Mouse (Mus musculus): ENCODE measurements at regions not wholly inside any gene's neighbourhood (a gene's known extent, or its start where the extent isn't known, plus 50 kb on each side); places are given as distances from the start of the nearest gene placed in this dataset.

DNA sequence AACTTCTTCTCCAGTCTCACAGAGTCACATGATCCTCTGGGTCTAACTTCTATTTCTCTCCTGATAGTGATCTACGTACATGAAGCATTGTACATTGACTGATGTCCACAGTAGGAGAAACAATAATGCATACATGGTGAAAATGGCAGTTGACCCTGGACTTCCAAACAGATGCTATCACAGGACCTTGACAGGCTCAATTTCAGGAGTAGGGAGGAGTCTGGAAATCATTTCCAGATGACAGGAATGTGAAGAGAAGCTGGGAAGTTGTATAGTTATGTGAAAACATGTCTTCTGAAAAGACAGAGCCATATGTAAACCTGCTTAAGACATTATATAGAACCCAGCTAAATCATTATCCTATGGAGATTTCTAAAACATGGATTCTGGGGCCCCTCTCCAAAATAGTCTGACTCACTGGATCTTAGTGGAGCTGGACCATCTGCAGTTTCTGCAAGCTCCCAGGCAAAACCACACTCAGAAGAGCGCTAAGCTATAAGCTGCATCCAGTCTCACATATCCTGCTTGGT, 322.3 kb upstream of the Ldb2 start:
- no peak for DNase-seq (ENCODE audit: low spot score)

DNA sequence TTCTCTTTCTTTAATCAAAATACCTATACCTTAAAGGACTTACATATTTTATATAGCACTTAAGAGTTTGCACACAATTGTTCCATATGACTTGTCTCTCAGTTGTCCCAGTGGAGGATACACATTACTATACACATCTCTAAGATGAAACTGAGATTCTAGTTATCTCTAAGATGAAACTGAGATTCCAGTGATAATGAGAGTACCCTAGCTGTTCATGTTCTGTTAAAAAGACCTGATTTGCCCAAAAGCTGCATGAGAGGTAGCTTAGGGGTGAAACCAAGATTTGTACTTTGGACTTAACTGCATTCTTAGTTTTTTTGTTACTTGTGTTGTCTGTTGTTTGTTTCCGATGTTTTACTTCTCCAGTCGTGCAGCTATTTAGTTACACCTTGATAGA, 320.3 kb upstream of the Ldb2 start:
- no peak for DNase-seq (ENCODE audit: low spot score)

DNA sequence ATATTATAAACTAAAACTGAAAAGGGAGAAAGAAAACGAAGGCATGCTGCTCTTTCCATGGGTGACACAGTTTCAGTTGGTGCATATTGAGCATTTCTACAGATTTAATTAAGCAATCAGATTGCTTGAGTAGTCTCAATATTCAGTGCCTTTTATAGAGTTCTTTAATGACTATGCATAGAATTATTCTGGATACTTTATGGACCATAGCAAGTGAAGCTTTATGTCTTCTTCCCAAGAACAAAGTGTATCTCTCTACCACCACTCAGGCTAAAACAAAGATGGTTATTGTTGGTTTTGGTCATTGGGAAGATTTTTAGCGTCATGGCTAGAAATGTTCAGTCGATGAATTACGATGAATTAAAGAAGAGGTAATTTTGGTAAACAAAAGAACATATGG, 311.8 kb upstream of the Ldb2 start:
- no peak for DNase-seq (ENCODE audit: low spot score)

DNA sequence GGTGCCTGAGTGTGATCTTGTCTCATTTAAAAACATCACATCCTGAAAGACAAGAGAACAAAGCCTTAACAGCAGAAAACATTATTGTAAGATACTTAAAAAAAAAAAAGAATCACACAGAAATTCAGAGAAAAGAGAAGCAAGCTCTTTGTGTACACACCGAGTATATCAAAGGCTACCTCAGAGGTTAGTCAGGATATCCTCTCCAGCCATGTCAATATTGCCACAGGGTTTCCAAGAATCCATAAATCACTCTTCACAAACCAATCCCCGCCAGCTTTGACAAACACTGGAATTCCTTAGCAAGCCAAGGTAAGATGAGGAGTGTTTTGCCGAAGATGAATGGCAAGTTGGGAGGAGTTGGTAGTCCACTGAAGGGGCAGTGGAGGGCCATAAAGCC, 311.3 kb upstream of the Ldb2 start:
- no peak for DNase-seq (ENCODE audit: low spot score)

DNA sequence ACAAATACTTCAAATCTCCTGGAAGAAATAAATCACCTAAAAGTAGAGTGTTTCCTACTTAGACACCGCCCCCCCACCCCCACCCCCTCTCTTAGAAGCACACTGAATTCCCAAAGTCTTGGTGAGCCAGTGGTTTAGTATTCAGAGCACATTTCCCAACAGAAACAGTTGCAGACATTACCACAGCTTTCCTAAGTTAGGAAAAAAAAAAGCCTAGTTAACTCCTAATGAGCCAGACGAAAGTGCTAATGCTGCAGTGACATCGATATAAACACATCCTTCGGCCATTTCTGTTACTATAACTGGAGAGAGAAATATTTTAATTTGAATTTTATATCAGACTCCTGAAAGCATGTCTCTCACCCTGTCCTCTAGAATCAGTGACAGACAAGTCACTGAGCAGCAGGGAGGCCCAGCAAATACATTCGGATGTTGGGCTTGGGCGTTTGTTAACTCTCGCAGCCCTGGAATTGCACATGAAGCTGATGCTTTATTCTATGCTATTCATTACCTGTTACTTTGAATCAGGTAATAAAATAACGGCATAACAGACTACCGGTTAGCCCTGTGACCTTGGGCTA, 305.8 kb upstream of the Ldb2 start:
- no peak for DNase-seq (ENCODE audit: low spot score)

DNA sequence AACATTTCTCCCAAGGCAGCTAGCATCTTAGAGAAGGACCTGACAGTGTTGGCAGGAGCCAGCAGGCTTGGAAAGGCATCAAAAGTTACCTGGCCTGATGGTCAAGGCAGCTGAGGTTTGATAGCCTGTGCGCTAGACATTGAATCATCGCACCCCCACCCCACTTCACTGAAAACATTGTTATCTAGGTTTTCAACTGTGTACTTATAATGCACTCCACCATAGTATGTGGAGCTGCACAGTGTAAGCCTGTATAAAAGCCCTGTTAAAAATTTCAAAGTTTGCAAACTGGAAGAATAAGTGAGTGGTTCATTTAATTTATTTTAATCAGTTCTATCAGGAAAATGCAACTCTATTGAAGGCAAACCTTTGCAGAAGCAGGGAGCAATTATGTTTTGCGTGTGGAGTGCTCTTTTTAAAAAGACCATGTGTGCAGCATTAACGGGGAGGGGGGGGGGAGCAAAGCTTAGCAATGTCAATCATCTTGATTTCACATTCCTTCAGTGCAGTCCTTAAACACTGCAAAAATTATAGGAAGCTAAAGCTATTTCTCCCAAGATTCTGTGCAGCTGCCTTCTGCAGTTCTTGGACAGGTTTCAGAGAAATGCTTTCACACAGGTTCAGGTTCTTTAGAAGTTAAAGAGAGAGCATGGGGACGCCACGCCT, 304.4 kb upstream of the Ldb2 start:
- no peak for DNase-seq (ENCODE audit: low spot score)

DNA sequence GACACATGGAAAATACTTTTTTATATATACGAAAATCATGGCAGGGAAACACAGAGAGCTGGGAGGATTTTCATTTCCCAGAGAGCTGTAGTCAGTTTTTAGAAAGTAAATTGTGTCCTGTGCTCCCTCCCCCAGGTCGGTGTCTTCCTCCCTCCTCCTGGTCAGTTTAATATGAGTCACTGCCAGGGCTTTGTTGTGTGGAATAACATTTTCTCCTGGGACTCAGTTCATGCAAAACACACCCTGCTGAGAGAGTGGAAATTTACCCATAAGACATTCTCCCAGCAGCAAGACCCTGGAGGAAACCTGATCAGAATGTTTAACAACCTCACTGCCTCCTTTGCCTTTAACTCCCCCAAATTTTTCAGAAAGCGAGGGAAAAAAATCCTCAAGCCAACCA, 303.2 kb upstream of the Ldb2 start:
- no peak for DNase-seq (ENCODE audit: low spot score)

DNA sequence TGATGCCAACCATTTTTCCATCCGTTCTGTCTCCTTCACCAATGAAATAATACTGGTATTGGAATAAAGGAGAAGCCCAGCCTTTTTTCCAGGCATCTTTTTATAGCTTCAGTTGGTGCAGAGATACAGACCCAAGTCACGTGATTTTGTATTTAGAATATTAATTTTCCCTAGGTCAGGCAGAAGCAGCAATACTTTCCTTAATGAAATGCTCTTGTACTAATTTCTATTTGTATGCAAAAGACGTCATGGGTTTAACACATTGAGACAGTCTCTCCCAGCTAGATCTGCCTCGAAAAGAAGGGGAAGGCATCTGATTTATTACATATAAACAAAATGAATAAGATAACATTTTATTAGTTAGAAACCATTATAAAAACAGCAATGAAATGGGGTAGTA, 302.3 kb upstream of the Ldb2 start:
- no peak for DNase-seq (ENCODE audit: low spot score)

DNA sequence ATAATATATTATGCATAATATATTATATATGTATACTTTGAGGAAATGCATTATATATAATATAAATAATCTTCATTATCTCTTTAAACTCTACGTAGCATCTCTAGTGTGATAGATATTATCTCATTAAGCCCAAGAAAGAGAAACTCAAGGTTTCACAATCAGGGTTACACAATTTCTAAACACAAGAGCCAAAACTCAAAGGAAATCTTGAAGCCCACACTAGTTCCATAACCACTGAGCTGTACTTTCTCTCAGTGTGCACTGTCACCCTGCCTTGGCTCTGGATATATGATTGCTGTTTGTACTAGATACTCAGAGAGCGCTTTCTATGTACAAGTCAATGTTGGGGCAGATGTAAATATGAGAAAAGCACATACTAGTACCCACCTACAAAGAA, 299.6 kb upstream of the Ldb2 start:
- no peak for DNase-seq (ENCODE audit: low spot score)

DNA sequence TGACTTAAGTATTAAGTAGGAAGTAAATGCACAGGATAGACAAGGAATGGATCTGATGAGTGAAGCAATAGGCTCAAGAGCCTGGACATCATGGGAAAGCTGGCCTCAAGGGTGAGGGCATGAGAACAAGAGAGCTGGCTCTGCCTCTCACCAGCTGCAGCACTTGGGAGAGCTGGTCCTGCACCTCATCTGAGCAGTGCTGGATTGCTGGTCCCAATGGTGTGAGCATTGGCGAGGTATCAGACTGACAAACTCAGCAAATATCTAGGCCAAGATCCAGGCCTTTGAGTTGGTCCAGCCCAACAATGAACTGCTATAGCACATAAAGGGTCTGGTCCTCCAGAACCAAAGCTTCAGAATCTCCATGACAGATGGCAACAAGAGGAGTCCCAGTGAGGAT, 298.5 kb upstream of the Ldb2 start:
- no peak for DNase-seq (ENCODE audit: low spot score)

DNA sequence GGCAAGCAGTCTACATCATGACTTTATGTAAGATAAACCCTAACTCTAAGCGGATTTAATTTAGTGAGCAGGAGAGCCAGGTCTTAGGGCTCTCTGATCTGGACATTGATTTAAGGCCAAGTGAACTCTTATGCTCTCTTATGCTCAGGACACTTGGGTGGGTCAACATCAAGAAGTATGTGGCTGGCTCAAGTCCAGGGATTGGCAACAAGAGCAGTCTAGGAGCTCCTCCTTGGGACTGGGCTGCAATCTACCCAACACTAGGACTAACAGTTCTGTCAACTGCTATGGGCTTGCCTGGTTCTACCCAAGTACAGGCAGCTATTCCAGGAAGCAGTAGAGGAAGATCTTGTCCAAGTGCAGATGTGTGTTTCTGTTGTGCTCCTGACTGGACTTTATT, 285.3 kb upstream of the Ldb2 start:
- no peak for DNase-seq (ENCODE audit: low spot score)

DNA sequence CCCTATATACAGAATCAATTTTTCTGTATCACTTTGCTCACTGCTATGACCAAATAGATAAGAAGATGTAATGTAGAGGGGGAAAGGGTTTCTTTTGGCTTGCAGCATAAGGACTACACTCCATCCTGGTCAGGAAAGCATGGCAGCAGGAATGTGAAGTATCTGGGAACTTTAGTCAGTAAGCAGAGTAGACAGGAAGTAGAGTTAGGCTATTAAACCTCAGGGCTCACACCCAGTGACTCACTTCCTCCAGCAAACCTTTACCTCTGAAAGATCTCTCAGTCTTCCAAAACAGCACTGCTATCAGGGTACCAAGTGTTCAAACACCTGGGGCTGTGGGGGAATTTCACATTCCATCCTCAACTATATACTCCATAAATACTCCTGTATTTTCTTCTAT, 283.1 kb upstream of the Ldb2 start:
- no peak for DNase-seq (ENCODE audit: low spot score)

DNA sequence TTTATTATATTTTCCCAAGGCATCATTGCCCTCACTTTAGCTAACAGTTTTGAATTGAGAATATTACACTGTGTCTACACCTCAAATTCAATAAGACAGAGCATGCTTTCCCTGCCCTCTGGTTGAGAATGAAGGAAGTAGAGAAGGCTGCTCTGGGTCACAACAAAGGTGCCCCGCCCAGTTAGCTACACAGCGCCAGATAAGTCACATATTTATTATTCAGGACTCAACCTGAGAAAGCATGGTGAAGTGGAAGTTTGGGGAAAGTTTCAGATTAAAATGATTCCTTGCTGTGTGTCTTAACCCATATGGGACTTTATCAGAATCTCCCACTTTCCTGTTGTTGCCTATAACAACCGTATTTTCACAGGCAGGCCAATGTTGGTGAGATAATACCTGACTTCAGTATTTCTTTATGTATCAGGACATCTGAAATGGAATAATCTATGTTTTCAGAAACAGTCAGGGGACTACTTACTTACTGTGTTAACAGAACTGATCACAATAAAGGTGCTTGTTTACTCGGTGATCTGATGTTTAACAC, 276.9 kb upstream of the Ldb2 start:
- no peak for DNase-seq (ENCODE audit: low spot score)

DNA sequence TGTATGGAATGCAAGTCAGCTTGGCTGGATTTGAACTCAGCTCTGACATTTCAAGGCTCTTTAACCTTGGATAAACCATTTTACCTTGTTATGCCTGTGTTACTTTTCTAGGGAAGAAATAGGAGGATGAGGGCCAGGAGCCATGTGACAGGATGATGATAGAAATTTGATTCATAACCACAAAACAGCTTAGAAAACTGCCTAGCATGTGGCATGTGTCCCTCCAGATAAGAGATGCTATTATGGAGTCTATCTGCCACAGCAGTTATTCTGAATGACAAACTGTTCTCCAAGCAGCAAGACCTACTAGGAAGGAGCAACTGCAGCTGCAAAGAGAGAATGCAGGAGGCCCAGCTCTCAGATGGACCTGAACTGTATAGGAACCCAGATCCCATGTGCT, 275.7 kb upstream of the Ldb2 start:
- no peak for DNase-seq (ENCODE audit: low spot score)

DNA sequence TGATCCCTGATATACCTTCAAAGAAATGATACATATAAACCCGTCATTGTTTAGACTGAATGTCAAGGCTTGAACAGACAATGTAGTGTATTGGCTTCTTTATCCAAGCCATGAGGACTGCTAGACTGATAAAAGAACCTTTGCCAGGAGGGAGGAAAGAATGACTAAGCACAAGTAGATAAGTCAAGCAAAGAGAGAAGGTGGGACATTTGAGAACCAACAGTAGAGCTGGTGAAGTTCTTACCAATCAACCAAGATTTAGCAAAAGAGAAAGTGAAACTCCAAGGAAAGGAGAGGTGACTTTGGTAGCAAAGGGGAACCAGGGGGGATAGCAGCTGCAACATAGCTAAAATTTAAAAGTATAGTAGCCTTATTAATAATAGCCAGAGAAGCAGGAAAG, 273.0 kb upstream of the Ldb2 start:
- DNase-seq (ENCODE audit: low spot score) = no peak

DNA sequence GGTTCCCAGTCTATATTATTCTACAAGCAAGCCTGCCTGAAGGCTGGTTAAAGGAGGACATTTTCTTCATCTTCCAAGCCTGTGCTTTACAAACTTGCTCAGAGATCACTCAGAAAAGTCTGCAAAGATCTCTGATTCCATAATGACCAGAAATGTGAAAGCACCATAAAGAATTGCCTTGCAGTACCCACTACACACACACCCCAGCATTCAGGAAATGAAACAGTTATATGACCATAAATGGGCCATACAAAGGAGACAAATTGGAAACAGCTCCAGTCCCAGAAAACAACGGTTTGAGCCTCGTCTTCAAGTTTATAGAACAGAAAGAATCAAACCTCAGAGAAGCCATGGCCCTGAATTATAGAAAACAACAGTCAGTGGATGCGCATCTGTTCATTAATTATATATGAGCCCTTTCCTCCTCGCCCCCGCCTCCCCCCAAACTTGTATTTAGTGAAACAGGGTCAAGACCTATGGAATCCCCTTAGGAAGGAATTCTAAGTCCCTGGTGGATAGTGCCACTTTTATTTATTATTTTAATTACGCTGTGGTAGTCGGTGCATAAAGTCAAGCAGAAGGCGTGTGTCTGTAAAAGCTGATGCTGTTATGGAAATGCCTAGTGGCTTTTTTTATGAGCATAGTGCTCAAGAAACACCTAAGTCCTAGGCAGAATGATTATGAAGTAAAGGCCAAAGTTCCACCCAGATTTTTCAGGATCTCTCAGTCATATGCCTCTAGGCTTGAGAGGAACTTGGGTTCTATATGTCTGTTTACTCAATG, 266.6 kb upstream of the Ldb2 start:
- DNase-seq (ENCODE audit: low spot score) = no peak

DNA sequence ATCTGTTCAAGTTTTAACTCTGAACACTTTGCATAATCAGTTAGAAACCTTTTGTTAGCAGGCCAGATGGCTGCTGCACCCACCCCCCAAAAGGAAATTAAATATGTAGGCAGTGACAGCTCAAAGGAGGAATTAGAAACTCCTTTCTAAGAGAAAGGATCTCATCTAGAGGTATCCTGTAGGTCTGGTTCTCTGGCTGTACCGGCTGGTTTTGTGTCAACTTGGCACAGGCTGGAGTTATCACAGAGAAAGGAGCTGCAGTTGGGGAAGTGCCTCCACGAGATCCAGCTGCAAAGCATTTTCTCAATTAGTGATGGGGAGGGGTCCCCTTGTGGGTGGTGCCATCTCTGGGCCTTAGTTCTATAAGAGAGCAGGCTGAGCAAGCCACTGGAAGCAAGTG, 263.1 kb upstream of the Ldb2 start:
- DNase-seq (ENCODE audit: low spot score) = no peak

DNA sequence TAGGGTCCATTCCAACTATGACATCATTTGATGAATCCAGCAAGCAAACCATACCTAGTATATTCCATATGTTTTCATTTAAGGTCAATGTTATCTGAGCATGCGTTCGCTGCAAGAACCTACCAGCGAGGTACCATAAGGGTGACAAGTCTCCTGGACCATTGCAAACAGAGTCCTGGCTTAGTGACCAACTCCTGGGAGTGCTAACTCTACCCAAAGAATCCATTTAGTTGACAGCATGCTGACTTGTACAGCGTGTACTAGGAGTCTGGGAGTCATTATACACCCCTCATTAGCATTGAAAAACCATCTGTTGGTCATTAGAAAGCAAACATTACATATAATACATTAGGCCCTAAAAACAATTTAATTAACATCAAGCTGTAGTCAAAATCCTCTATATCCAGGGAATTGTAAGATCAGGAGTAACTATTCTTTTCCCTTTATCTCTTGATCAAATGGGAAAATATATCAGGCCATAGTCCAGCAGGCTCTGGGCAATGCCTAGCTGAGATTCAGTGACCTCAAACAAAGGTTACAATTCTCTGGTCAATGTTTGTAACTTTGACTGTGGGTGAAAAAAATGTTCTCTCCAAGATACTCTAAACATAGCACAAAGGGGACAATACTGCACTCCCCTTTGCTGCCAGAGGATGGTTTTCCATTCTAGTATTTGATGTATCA, 255.9 kb upstream of the Ldb2 start:
- no peak for DNase-seq (ENCODE audit: low spot score)

DNA sequence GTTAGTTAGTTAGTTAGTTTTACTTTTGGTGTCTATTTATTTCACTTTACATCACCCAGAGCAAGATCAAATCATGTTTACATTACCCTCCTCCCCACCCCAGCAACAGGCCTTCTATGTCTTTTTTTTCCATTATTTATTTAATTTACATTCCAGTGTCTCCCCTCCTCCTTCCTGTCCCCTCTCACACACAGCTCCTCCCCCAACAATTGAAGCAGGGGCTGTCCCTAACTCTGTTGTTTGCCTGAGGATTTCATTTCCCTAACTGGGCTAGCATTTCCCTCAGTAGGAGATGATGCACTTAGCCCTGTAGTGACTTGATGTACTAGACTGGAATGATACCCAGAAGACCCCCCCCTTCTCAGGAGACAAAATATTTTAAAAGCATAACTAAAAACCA, 249.9 kb upstream of the Ldb2 start:
- DNase-seq (ENCODE audit: low spot score) = no peak

DNA sequence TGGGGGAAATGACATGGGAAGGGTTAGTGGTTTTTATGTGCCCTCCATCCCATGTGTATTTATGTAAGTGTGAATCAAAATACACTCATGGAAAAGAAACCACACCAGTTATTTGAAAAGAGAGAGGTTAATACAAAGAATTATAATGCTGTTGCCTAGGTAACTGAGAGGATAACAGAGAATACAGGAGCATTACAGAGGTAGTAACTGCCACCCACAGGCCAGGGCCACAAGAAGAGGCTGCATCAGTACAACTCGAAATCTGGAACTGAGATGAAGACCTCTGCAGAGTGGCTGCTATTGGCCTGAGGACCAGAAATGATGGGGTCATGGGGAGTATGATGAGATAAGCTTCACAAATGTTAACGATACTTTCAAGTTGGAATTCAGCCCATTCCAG, 243.4 kb upstream of the Ldb2 start:
- DNase-seq (ENCODE audit: low spot score) = no peak

DNA sequence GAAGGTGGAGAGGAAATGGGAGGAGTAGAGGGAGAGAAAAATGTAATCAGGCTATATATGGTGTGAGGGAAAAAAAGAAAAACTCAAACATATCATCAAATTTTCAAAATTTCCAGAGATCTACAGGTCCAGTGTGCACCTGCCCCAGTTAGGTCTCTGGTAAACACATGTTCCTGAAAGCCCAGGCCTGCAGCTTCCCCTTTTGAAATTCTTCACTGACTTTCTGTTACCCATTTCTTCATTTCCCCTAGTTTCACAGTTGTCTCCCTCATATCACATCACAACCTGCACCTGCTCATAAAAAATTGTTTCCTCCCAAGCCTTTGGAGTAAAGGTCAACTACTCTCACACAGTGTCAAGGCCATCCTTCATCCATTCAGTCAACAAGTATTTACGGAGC, 236.9 kb upstream of the Ldb2 start:
- no peak for DNase-seq (ENCODE audit: low spot score)

DNA sequence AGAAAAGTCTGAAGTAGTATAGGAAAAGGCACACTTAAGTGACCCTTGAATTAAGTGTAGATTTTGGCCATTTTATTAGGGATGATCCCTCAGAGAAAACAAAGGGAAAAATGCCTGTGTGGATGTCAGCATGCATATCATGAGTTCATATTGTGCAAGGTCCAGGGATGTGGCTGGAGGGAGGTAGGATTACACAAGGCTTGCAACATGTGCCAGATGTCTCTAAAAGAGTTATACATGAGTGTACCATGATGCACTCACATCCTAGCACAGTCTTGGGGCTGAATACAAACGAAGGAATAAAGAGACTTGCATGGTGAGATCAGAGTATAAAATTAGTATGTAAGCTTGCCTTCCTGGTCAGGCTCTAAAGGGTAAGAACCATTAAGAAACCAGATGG, 233.7 kb upstream of the Ldb2 start:
- no peak for DNase-seq (ENCODE audit: low spot score)

DNA sequence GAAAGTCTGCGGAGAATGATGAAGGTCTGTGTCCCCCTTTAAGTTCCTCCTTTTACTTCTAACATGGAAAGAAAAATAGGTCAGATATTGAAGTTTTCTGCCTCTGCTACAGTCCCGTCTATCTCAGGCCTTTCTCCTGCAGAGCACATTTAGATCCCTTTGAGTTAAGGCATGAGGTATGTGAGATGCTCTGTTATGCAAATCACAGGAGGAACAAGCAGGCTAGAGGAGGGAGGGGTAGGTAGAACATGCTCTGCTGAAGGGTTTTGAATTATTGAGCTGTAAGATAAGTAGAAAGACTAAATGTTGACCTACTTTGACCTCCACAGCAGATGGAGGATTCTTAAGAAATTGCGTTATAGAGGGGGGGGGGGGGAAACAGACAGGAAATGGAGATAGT, 228.4 kb upstream of the Ldb2 start:
- no peak for DNase-seq (ENCODE audit: low spot score)
